Mouse (Mus musculus): ENCODE results near the gene Cdk5r2. TPM values are rescaled to one million over a fixed set of nuclear protein-coding genes. Genes with fewer than 3 reads are reported as not detected.
"Not testable (repeated sequence)": the region's sequence is repeated elsewhere in the genome, so short reads cannot be mapped to it uniquely, and the experiment has no call there.

Cdk5r2 gene
- polyA plus RNA-seq, 1 experiment from 2014 or later: 5.6 TPM

GRCm38 (mm10) chr1:74817219-74817618, 37.5 kb upstream of the Cdk5r2 start:
- Histone ChIP-seq H3K4me2 (replicated peaks) (peak overlapping the region; percentile 59), H3K4me1 (peaks cover 7% of the 10 kb centered on the region; the same call in 1 of the 2 replicates), H3K27me3 (peaks cover 10% of the 10 kb centered on the region; the same call in 1 of the 2 replicates), H3K9me3 (no peaks in the 10 kb centered on the region), H3K36me3 (no peaks in the 10 kb centered on the region), H3K9ac (replicated peaks) (peak overlapping the region; percentile 80), H3K4me3 (peak overlapping the region; percentile 69), H3K27ac (replicated peaks) (peak overlapping the region; percentile 91)
- ATAC-seq (ENCODE audit: low FRiP score, low read depth): peak; percentile 21; the same call in 1 of the 2 replicates
- WGBS: 16% methylated on average over 14 of the region's 14 CpGs

DNA sequence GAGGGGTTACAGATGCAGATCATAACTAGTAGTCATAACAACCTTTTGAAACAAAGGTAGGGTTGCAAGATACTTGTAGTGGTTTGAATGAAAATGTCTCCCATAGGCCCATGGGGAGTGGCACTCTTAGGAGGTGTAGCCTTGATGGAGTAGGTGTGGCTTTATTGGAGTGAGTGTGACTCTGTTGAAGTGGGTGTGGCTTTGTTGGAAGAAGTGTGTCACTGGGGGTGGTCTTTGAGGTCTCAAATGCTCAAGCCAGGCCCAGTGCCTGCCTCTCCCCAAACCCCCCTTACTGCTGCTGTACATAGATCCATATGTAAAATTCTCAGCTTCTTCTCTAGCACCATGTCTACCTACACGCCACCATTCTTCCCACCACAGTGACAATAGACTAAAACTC, 36.2 kb upstream of the Cdk5r2 start:
- H3K4me1 ChIP-seq: peaks cover 7% of the 10 kb centered on the region; the same call in 1 of the 2 replicates
- H3K27me3 ChIP-seq: peaks cover 3% of the 10 kb centered on the region; the same call in 1 of the 2 replicates
- H3K9ac ChIP-seq (replicated peaks): no peak overlapping the region
- no peaks in the 10 kb centered on the region for H3K9me3 ChIP-seq
- 100% methylated on average over 1 of the region's 1 CpGs for WGBS
- H3K36me3 ChIP-seq: no peaks in the 10 kb centered on the region
- no peak overlapping the region for H3K27ac ChIP-seq (replicated peaks)
- H3K4me2 ChIP-seq (replicated peaks): no peak overlapping the region
- H3K4me3 ChIP-seq: no peak overlapping the region
- ATAC-seq (ENCODE audit: low FRiP score, low read depth): no peak

- Histone ChIP-seq H3K27ac (replicated peaks) (peak overlapping the region; percentile 82; the same call in 1 of the 2 replicates), H3K4me1 (peaks cover 14% of the 10 kb centered on the region)
- not testable (repeated sequence) for H3K27me3 ChIP-seq; H3K36me3 ChIP-seq; H3K9ac ChIP-seq (replicated peaks); ATAC-seq (ENCODE audit: low FRiP score, low read depth); H3K4me3 ChIP-seq; H3K4me2 ChIP-seq (replicated peaks); H3K9me3 ChIP-seq
- 95% methylated on average over 4 of the region's 4 CpGs for WGBS
These were observed 31.1 kb upstream of the Cdk5r2 start for GRCm38 (mm10) chr1:74823598-74823997.

DNA sequence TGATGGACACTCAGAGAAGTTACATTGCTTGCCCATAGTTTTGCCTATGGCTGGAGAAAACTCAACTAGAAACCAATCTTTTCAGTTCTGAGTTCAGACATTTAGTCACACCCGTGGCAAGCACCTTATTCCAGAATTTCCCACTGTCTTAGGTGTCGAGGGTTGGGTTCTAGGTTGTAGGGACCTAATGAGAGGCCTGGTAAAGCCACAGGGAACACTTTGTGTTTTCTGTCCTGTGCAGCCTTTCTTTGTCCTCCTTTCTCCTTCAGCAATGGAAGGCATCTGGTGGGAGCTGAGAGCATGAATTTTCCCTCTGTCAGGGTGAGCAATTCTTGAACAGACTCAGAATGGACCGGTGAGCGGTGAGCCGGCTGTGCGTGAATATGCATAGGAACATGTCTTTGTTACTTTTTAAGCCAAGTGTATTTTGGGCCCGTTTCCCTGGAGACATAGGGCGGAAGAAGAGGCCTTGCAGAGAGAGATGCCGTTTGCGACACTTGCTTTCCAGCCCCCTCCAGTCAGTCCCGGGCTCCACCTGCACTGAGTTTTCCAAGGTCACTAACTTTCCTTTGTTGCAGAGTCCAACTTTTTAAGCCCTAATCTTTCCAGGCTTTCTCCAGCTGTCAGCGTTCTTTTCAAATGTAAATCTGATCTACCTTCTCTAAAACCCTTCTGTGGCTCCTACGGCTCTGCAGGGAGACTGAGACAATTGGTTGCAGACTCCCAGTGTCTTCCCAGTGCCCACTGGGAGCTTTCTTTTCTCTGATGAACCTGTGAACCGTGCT, 30.0 kb upstream of the Cdk5r2 start:
- H3K4me2 ChIP-seq (replicated peaks): peak overlapping the region; percentile 5; the same call in 1 of the 2 replicates
- WGBS: 7% methylated on average over 14 of the region's 14 CpGs
- peaks cover 14% of the 10 kb centered on the region for H3K4me1 ChIP-seq
- no peaks in the 10 kb centered on the region for H3K27me3 ChIP-seq
- H3K36me3 ChIP-seq: no peaks in the 10 kb centered on the region
- no peak overlapping the region for H3K9ac ChIP-seq (replicated peaks)
- H3K9me3 ChIP-seq: no peaks in the 10 kb centered on the region
- no peak overlapping the region for H3K4me3 ChIP-seq
- peak; percentile 84 for ATAC-seq (ENCODE audit: low FRiP score, low read depth)
- H3K27ac ChIP-seq (replicated peaks): peak overlapping the region; percentile 82

GRCm38 (mm10) chr1:74830061-74830460, 24.7 kb upstream of the Cdk5r2 start:
- no peak overlapping the region for H3K4me3 ChIP-seq
- no peaks in the 10 kb centered on the region for H3K9me3 ChIP-seq
- H3K36me3 ChIP-seq: no peaks in the 10 kb centered on the region
- H3K27ac ChIP-seq (replicated peaks): no peak overlapping the region
- H3K9ac ChIP-seq (replicated peaks): no peak overlapping the region
- WGBS: 84% methylated on average over 9 of the region's 9 CpGs
- H3K27me3 ChIP-seq: no peaks in the 10 kb centered on the region
- peaks cover 7% of the 10 kb centered on the region for H3K4me1 ChIP-seq
- ATAC-seq (ENCODE audit: low FRiP score, low read depth): no peak
- no peak overlapping the region for H3K4me2 ChIP-seq (replicated peaks)

DNA sequence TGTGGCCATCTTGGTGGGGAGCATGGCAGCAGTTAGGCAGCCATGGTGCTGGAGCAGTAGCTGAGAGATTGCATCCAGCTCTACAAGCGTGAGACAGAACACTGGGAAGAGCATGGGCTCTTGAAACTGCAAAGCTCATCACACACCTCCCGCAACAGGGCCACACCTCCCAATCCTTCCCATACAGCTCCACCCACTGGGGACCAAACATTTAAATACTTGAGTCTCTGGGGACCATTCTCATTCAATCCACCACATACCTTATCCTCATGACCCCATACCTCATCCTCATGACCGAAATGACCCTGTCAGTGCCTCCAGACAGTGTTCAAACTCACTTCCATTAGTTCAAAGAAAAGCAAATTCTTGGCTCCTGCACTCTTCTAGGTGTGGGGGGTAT, 21.5 kb upstream of the Cdk5r2 start:
- no peak for ATAC-seq (ENCODE audit: low FRiP score, low read depth)
- no peak overlapping the region for H3K4me3 ChIP-seq
- H3K4me1 ChIP-seq: no peaks in the 10 kb centered on the region
- no peak overlapping the region for H3K9ac ChIP-seq (replicated peaks)
- no peak overlapping the region for H3K4me2 ChIP-seq (replicated peaks)
- 84% methylated on average over 3 of the region's 3 CpGs for WGBS
- H3K36me3 ChIP-seq: no peaks in the 10 kb centered on the region
- no peak overlapping the region for H3K27ac ChIP-seq (replicated peaks)
- no peaks in the 10 kb centered on the region for H3K27me3 ChIP-seq
- H3K9me3 ChIP-seq: no peaks in the 10 kb centered on the region

DNA sequence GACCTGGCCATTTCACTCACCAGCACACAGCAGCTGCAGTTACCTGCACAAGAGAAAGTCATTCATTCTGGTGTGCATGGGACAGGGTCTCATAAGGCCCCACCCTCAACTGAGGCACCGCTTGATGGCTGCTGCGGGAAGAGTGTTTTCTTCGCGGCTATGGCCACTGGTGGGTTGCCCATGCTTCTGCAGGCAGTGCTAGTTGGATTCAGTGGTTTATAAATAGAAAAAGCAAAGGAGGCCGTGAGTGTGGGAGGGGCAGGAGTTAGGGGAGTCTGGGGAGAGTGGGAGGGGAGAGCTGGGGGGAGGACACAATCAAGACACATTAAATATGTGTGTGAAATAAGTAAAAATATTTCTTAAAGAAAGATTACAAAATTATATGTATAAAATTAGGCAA, 11.6 kb upstream of the Cdk5r2 start:
- 89% methylated on average over 5 of the region's 5 CpGs for WGBS
- H3K36me3 ChIP-seq: no peaks in the 10 kb centered on the region
- H3K9me3 ChIP-seq: no peaks in the 10 kb centered on the region
- peaks cover 10% of the 10 kb centered on the region; the same call in 1 of the 2 replicates for H3K27me3 ChIP-seq
- no peaks in the 10 kb centered on the region for H3K4me1 ChIP-seq
- no peak for ATAC-seq (ENCODE audit: low FRiP score, low read depth)
- H3K27ac ChIP-seq (replicated peaks): no peak overlapping the region
- no peak overlapping the region for H3K4me2 ChIP-seq (replicated peaks)
- H3K9ac ChIP-seq (replicated peaks): no peak overlapping the region
- no peak overlapping the region for H3K4me3 ChIP-seq

GRCm38 (mm10) chr1:74846341-74846740, 8.4 kb upstream of the Cdk5r2 start:
- H3K4me2 ChIP-seq (replicated peaks): no peak overlapping the region
- no peaks in the 10 kb centered on the region for H3K36me3 ChIP-seq
- peaks cover 12% of the 10 kb centered on the region for H3K4me1 ChIP-seq
- H3K9me3 ChIP-seq: no peaks in the 10 kb centered on the region
- 61% methylated on average over 9 of the region's 9 CpGs for WGBS
- no peak for ATAC-seq (ENCODE audit: low FRiP score, low read depth)
- no peak overlapping the region for H3K27ac ChIP-seq (replicated peaks)
- H3K27me3 ChIP-seq: peaks cover 10% of the 10 kb centered on the region; the same call in 1 of the 2 replicates
- H3K9ac ChIP-seq (replicated peaks): no peak overlapping the region
- H3K4me3 ChIP-seq: no peak overlapping the region

DNA sequence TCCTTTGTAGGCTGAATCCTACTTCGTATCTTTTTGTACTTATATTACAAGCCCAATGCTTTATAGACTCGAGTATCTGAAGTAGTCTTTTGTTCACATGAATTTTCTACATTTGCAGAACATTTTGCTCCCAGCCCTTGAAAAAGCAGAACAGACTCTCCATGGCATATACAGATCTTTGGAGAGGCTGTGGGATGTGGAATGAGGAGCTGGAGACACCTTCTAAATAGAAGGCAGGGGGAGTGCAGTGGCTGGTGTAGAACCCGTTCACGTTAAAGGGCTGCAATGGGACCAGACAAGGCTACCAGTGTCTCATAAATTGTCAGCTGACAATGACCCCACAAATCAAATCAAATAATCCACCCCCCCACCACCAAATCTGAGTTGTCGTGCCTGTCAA, 5.8 kb upstream of the Cdk5r2 start:
- Histone ChIP-seq H3K27ac (replicated peaks) (no peak overlapping the region), H3K4me2 (replicated peaks) (no peak overlapping the region), H3K36me3 (no peaks in the 10 kb centered on the region), H3K4me3 (no peak overlapping the region), H3K4me1 (peaks cover 26% of the 10 kb centered on the region), H3K9me3 (no peaks in the 10 kb centered on the region), H3K9ac (replicated peaks) (no peak overlapping the region), H3K27me3 (peaks cover 20% of the 10 kb centered on the region)
- ATAC-seq (ENCODE audit: low FRiP score, low read depth): no peak
- 55% methylated on average over 5 of the region's 5 CpGs for WGBS

GRCm38 (mm10) chr1:74850251-74850650, 4.5 kb upstream of the Cdk5r2 start:
- 22% methylated on average over 6 of the region's 6 CpGs for WGBS
- no peak overlapping the region for H3K4me3 ChIP-seq
- no peak overlapping the region for H3K4me2 ChIP-seq (replicated peaks)
- H3K9ac ChIP-seq (replicated peaks): no peak overlapping the region
- H3K36me3 ChIP-seq: no peaks in the 10 kb centered on the region
- peaks cover 33% of the 10 kb centered on the region for H3K4me1 ChIP-seq
- ATAC-seq (ENCODE audit: low FRiP score, low read depth): no peak
- H3K9me3 ChIP-seq: no peaks in the 10 kb centered on the region
- peaks cover 16% of the 10 kb centered on the region for H3K27me3 ChIP-seq
- H3K27ac ChIP-seq (replicated peaks): 0 out of 2 replicates have a peak overlapping the region, but pooled peaks have one; percentile 84

DNA sequence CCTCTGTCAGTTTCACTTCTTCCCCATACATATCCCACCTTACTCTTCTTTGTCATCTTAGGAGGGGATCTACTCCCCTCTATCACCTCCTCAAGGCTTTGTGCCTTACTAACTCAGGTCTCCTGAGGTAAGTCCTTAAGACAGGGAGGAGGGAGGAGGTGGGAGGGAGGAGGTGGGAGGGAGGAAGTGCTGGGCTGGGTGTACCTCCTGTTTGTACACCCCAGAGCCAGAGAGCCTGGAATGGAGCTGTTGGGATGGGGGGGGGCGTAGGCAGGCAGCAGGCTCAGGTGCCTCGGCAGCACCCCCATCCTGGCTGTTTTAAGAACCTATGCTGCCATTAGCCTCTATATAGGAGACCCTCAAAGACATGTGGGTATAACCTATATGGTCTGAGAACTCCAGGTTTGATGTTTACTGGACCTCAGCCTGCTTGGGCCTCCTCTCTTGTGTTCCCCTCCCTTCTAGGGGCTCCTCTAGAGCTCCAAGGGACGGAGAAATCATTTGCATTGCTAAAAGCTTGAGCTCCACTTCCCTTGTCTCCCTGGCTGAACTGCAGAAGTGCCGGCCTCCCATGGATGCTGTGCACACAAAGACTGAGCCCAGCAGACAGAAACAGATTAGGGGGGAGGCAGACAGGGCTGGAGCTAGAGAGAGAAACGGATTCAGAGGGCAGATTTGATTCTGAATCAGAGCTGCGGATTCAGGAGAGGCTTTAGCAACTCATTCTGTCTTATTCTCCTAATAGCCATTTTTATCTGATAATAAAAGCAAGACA, 3.5 kb upstream of the Cdk5r2 start:
- Histone ChIP-seq H3K36me3 (no peaks in the 10 kb centered on the region), H3K27ac (replicated peaks) (peak overlapping the region; percentile 84), H3K4me1 (peaks cover 42% of the 10 kb centered on the region), H3K9me3 (no peaks in the 10 kb centered on the region), H3K4me3 (no peak overlapping the region), H3K9ac (replicated peaks) (peak overlapping the region; percentile 31; the same call in 1 of the 2 replicates), H3K4me2 (replicated peaks) (peak overlapping the region; percentile 19), H3K27me3 (peaks cover 23% of the 10 kb centered on the region)
- WGBS: 9% methylated on average over 6 of the region's 6 CpGs
- peak; percentile 44 for ATAC-seq (ENCODE audit: low FRiP score, low read depth)

- peak; percentile 0; the same call in 1 of the 2 replicates for ATAC-seq (ENCODE audit: low FRiP score, low read depth)
- Histone ChIP-seq H3K9me3 (no peaks in the 10 kb centered on the region), H3K4me3 (peak overlapping the region; percentile 87), H3K27me3 (peaks cover 51% of the 10 kb centered on the region), H3K36me3 (no peaks in the 10 kb centered on the region), H3K27ac (replicated peaks) (peak overlapping the region; percentile 93), H3K4me2 (replicated peaks) (peak overlapping the region; percentile 96), H3K9ac (replicated peaks) (peak overlapping the region; percentile 94), H3K4me1 (peaks cover 75% of the 10 kb centered on the region)
- under 1% methylated on average over 48 of the region's 48 CpGs for WGBS
These were observed 422 bp downstream of the Cdk5r2 start for GRCm38 (mm10) chr1:74855156-74855555.

Data from midbrain, embryonic 12.5 days (tissue).